Mouse (Mus musculus): ENCODE measurements around the gene Pde3b. TPM values are rescaled to one million over a fixed set of nuclear protein-coding genes. Genes with fewer than 3 reads are reported as not detected.
"Not testable (repeated sequence)": the region's sequence is repeated elsewhere in the genome, so short reads cannot be mapped to it uniquely, and the experiment has no call there.

Gene Pde3b
- polyA plus RNA-seq, 1 experiment from 2014 or later, result 21.1 TPM

GRCm38 (mm10) chr7:114536179-114536578 lies 121.1 kb downstream of the Pde3b start:
- in situ Hi-C loops (cut with MboI; ENCODE audit: low pct_unique_long_range_greater_than_20kb), result no loop called here
- no peak for TF ChIP-seq CTCF (IDR thresholded peaks at IDR 0.05)

GRCm38 (mm10) chr7:114562531-114563241 lies 147.6 kb downstream of the Pde3b start, which contains the start of gene Cyp2r1:
Cyp2r1 (minus strand) TSS chr7:114562972.
- in situ Hi-C loops (cut with MboI; ENCODE audit: low pct_unique_long_range_greater_than_20kb), result no loop called here
- H3K27me3 ChIP-seq, result peaks cover 27% of the 10 kb centered on the region
- ATAC-seq, result peak; percentile 57
- TF ChIP-seq CTCF (IDR thresholded peaks at IDR 0.05), result no peak
- ChIA-PET POLR2A (no interaction called here), CTCF (no interaction called here)
- no peak for DNase-seq (ENCODE audit: low read depth, low spot score)

More at GRCm38 (mm10) chr7:114536179-114536578, 121.1 kb downstream of the Pde3b start:
- POLR2A ChIA-PET, result no interaction called here
- ATAC-seq (no peak), DNase-seq (ENCODE audit: low read depth, low spot score) (no peak)
- CTCF ChIA-PET, result no interaction called here
- H3K27me3 ChIP-seq, result no peaks in the 10 kb centered on the region

- ATAC-seq; CTCF ChIA-PET; H3K27me3 ChIP-seq; DNase-seq (ENCODE audit: low read depth, low spot score); POLR2A ChIA-PET: not testable (repeated sequence)
- in situ Hi-C loops (cut with MboI; ENCODE audit: low pct_unique_long_range_greater_than_20kb), result loop anchor here (10.0 kb wide), 1 partner anchor 241 kb away; no protein-coding TSS in a partner anchor
Measured at GRCm38 (mm10) chr7:114573866-114574265, 158.8 kb downstream of the Pde3b start.

GRCm38 (mm10) chr7:114576931-114577330 lies 161.8 kb downstream of the Pde3b start:
- POLR2A ChIA-PET, result no interaction called here
- DNase-seq (ENCODE audit: low read depth, low spot score), result no peak
- in situ Hi-C loops (cut with MboI; ENCODE audit: low pct_unique_long_range_greater_than_20kb), result loop anchor here (5.0 to 10.0 kb wide), 2 partner anchors 145 to 238 kb away; no protein-coding TSS in a partner anchor

GRCm38 (mm10) chr7:114577665-114578064 lies 162.6 kb downstream of the Pde3b start:
- ATAC-seq, result no peak
- in situ Hi-C loops (cut with MboI; ENCODE audit: low pct_unique_long_range_greater_than_20kb), result loop anchor here (5.0 to 10.0 kb wide), 2 partner anchors 145 to 237 kb away; no protein-coding TSS in a partner anchor
- peaks cover 5% of the 10 kb centered on the region for H3K27me3 ChIP-seq
- POLR2A ChIA-PET, result no interaction called here
- no peak for TF ChIP-seq CTCF (IDR thresholded peaks at IDR 0.05)
- DNase-seq (ENCODE audit: low read depth, low spot score), result no peak
- CTCF ChIA-PET, result interaction anchor here (0.7 kb wide), 1 partner anchor 9 kb away, joined by 3 read pairs; no protein-coding TSS in a partner anchor

More at GRCm38 (mm10) chr7:114576931-114577330, 161.8 kb downstream of the Pde3b start:
- no peak for ATAC-seq
- peaks cover 8% of the 10 kb centered on the region for H3K27me3 ChIP-seq
- TF ChIP-seq CTCF (IDR thresholded peaks at IDR 0.05), result no peak
- CTCF ChIA-PET, result no interaction called here

- ChIA-PET POLR2A (no interaction called here), CTCF (interaction anchor here (1.3 to 2.0 kb wide), 2 partner anchors 16 to 55 kb away, joined by 3 to 6 read pairs; partner anchors contain the start of gene Calca)
- in situ Hi-C loops (cut with MboI; ENCODE audit: low pct_unique_long_range_greater_than_20kb), result no loop called here
- no peak for DNase-seq (ENCODE audit: low read depth, low spot score)
- H3K27me3 ChIP-seq, result peaks cover 15% of the 10 kb centered on the region
- TF ChIP-seq CTCF (IDR thresholded peaks at IDR 0.05), result peak; percentile 70
- ATAC-seq, result no peak
Measured at GRCm38 (mm10) chr7:114580426-114580825, 165.3 kb downstream of the Pde3b start.

- in situ Hi-C loops (cut with MboI; ENCODE audit: low pct_unique_long_range_greater_than_20kb), result no loop called here
- CTCF ChIA-PET, result interaction anchor here (1.3 kb wide), 1 partner anchor 54 kb away, joined by 3 read pairs; the partner anchor contains the start of gene Calca
- ATAC-seq, result no peak
- H3K27me3 ChIP-seq, result peaks cover 18% of the 10 kb centered on the region
- no peak for TF ChIP-seq CTCF (IDR thresholded peaks at IDR 0.05)
- no peak for DNase-seq (ENCODE audit: low read depth, low spot score)
- POLR2A ChIA-PET, result no interaction called here
Measured at GRCm38 (mm10) chr7:114581200-114581599, 166.1 kb downstream of the Pde3b start.

- ATAC-seq (no peak), DNase-seq (ENCODE audit: low read depth, low spot score) (no peak)
- in situ Hi-C loops (cut with MboI; ENCODE audit: low pct_unique_long_range_greater_than_20kb), result no loop called here
- ChIA-PET CTCF (interaction anchor here (1.0 to 1.1 kb wide), 3 partner anchors 51 to 235 kb away, joined by 3 read pairs; no protein-coding TSS in a partner anchor), POLR2A (no interaction called here)
- H3K27me3 ChIP-seq, result peaks cover 23% of the 10 kb centered on the region
- no peak for TF ChIP-seq CTCF (IDR thresholded peaks at IDR 0.05)
Measured at GRCm38 (mm10) chr7:114582441-114582840, 167.4 kb downstream of the Pde3b start.

Other genes with a start within 250 kb of the Pde3b start
- 134 TPM for gene Copb1, start 160.6 kb upstream of the Pde3b start, polyA plus RNA-seq (2021)
- gene Psma1, start 139.2 kb upstream of the Pde3b start, polyA plus RNA-seq (2021), result 258 TPM
- 0.13 TPM for gene Cyp2r1, start 147.7 kb downstream of the Pde3b start, polyA plus RNA-seq (2021)
- not detected for gene Calca, start 221.1 kb downstream of the Pde3b start, polyA plus RNA-seq (2021)

Measured in Patski (cell line).